Mouse (Mus musculus) MEL (cell line): ENCODE measurements around the gene Psmd4. TPM values are rescaled to one million over a fixed set of nuclear protein-coding genes. Genes with fewer than 3 reads are reported as not detected.
A peak's percentile ranks its signal among the peaks of the same experiment; 100 is the strongest.

Experiments used
- DNase-seq: peaks from one replicate; pipeline ENCODE4 v3.0.0; 2011; ENCODE audit warnings: low read depth, low spot score
- H3K27ac ChIP-seq: 2 replicates; pipeline ENCODE4 v1.5.1; 2012; ENCODE audit warnings: low read depth, mild to moderate bottlenecking, control low read depth, low read length, moderate library complexity; ENCODE audit not compliant: control insufficient read depth
- H3K27me3 ChIP-seq, 2 experiments: fragments of 150-350 bp in 1 of 2; sonication (generic) in 1 of 2; 2 replicates each; pipeline ENCODE4 v1.6.1; 2012; ENCODE audit warnings: low read length in 2 of 2, mild to moderate bottlenecking in 2 of 2, improper control_type of control experiment in 1 of 2, moderate library complexity in 1 of 2; ENCODE audit not compliant: insufficient read depth in 2 of 2, control insufficient read depth in 1 of 2
- H3K36me3 ChIP-seq, 2 experiments: 2 replicates each; pipeline ENCODE4 v1.6.1; 2012 to 2014; ENCODE audit warnings: low read length in 2 of 2, improper control_type of control experiment in 1 of 2, inconsistent platforms in 1 of 2, mild to moderate bottlenecking in 1 of 2; ENCODE audit not compliant: insufficient read depth in 2 of 2, control insufficient read depth in 1 of 2
- H3K4me1 ChIP-seq, 2 experiments: fragments of 150-350 bp in 1 of 2; sonication (generic) in 1 of 2; 2 replicates each; pipeline ENCODE4 v1.6.1; 2012; ENCODE audit warnings: low read length in 2 of 2, improper control_type of control experiment in 1 of 2, mild to moderate bottlenecking in 1 of 2; ENCODE audit not compliant: insufficient read depth in 2 of 2, control insufficient read depth in 1 of 2
- H3K4me3 ChIP-seq, 2 experiments: fragments of 150-350 bp in 1 of 2; sonication (generic) in 1 of 2; 2 replicates each; pipeline ENCODE4 v1.5.1; 2012; ENCODE audit warnings: low read depth in 2 of 2, low read length in 2 of 2, mild to moderate bottlenecking in 2 of 2, moderate library complexity in 2 of 2, control low read depth in 1 of 2, improper control_type of control experiment in 1 of 2; ENCODE audit not compliant: control insufficient read depth in 1 of 2, insufficient read depth in 1 of 2
- H3K79me2 ChIP-seq: 2 replicates; pipeline ENCODE4 v1.6.1; 2012; ENCODE audit warnings: mild to moderate bottlenecking, low read length, moderate library complexity; ENCODE audit not compliant: control insufficient read depth, poor library complexity, insufficient read depth
- H3K9ac ChIP-seq: 2 replicates; pipeline ENCODE4 v1.6.1; 2012; ENCODE audit warnings: low read depth, mild to moderate bottlenecking, control low read depth, low read length, moderate library complexity; ENCODE audit not compliant: control insufficient read depth, poor library complexity, severe bottlenecking
- H3K9me3 ChIP-seq: fragments of 150-350 bp; sonication (generic); replicated peaks from 2 replicates; pipeline ENCODE4 v1.6.1; 2012; ENCODE audit warnings: mild to moderate bottlenecking, low read length, improper control_type of control experiment, moderate library complexity; ENCODE audit not compliant: insufficient read depth
- BHLHE40 ChIP-seq: IDR thresholded peaks from 2 replicates; pipeline ENCODE4 v1.6.1; 2012; ENCODE audit warnings: low read depth, mild to moderate bottlenecking, inconsistent platforms, low read length, improper control_type of control experiment, borderline replicate concordance
- CTCF ChIP-seq, 3 experiments: IDR thresholded peaks in 2 of 3; conservative IDR thresholded peaks in 1 of 3; 2 replicates each; pipeline ENCODE4 v1.5.1; 2011 to 2012; ENCODE audit warnings: low read length in 3 of 3, low read depth in 2 of 3, mild to moderate bottlenecking in 2 of 3, improper control_type of control experiment in 1 of 3, inconsistent platforms in 1 of 3, mixed read lengths in 1 of 3, moderate library complexity in 1 of 3; ENCODE audit not compliant: control insufficient read depth in 1 of 3, insufficient read depth in 1 of 3, poor library complexity in 1 of 3, severe bottlenecking in 1 of 3
- ELF1 ChIP-seq: IDR thresholded peaks from 2 replicates; pipeline ENCODE4 v1.6.1; 2014; ENCODE audit warnings: low read depth, mild to moderate bottlenecking, inconsistent platforms, low read length, improper control_type of control experiment, moderate library complexity
- EP300 ChIP-seq, 2 experiments: IDR thresholded peaks; 2 replicates each; pipeline ENCODE4 v1.6.1; 2011; ENCODE audit warnings: improper control_type of control experiment in 2 of 2, low read length in 2 of 2, low read depth in 1 of 2, mild to moderate bottlenecking in 1 of 2
- GABPA ChIP-seq: IDR thresholded peaks from 2 replicates; pipeline ENCODE4 v1.6.1; 2012; ENCODE audit warnings: low read depth, mild to moderate bottlenecking, inconsistent platforms, low read length, improper control_type of control experiment, moderate library complexity
- GATA1 ChIP-seq: IDR thresholded peaks from 2 replicates; pipeline ENCODE4 v1.6.1; 2011; ENCODE audit warnings: low read depth, low read length, improper control_type of control experiment
- MAFK ChIP-seq: IDR thresholded peaks from 2 replicates; pipeline ENCODE4 v1.6.1; 2011; ENCODE audit warnings: low read depth, mild to moderate bottlenecking, low read length, improper control_type of control experiment, borderline replicate concordance
- MEF2A ChIP-seq: IDR thresholded peaks from 2 replicates; pipeline ENCODE4 v1.6.1; 2014; ENCODE audit warnings: low read depth, mild to moderate bottlenecking, inconsistent platforms, low read length, improper control_type of control experiment; ENCODE audit not compliant: poor library complexity, insufficient replicate concordance, severe bottlenecking; ENCODE audit errors: extremely low read depth
- POLR2AphosphoS5 ChIP-seq: IDR thresholded peaks from 2 replicates; pipeline ENCODE4 v1.6.1; 2012; ENCODE audit warnings: low read depth, borderline replicate concordance, mild to moderate bottlenecking, inconsistent platforms, low read length, moderate library complexity, mixed read lengths
- RAD21 ChIP-seq: IDR thresholded peaks from 2 replicates; pipeline ENCODE4 v1.6.1; 2011; ENCODE audit warnings: mild to moderate bottlenecking, low read depth, low read length, improper control_type of control experiment
- TAL1 ChIP-seq: IDR thresholded peaks from 2 replicates; pipeline ENCODE4 v1.6.1; 2012; ENCODE audit warnings: mild to moderate bottlenecking, inconsistent platforms, low read length, moderate library complexity, mixed read lengths
- UBTF ChIP-seq: IDR thresholded peaks from 2 replicates; pipeline ENCODE4 v1.6.1; 2012; ENCODE audit warnings: low read depth, mild to moderate bottlenecking, inconsistent platforms, low read length, improper control_type of control experiment, moderate library complexity, borderline replicate concordance; ENCODE audit not compliant: insufficient read depth
- USF1 ChIP-seq: IDR thresholded peaks from 2 replicates; pipeline ENCODE4 v1.6.1; 2014; ENCODE audit warnings: low read depth, mild to moderate bottlenecking, inconsistent platforms, low read length, improper control_type of control experiment, moderate library complexity
- ZKSCAN1 ChIP-seq: IDR thresholded peaks from 2 replicates; pipeline ENCODE4 v1.6.1; 2012; ENCODE audit warnings: low read depth, mild to moderate bottlenecking, inconsistent platforms, low read length, improper control_type of control experiment, moderate library complexity
- polyA plus RNA-seq, 2 experiments: library from polyadenylated mRNA; stranded (reverse) in 1 of 2; unstranded in 1 of 2; fragments of >175 nt in 1 of 2; fragments of >200 nt in 1 of 2; gene quantifications; 2 replicates each; pipeline versions ENCODE4 v1.2.1 to v1.2.4; 2012; ENCODE audit warnings: low replicate concordance in 2 of 2, low read depth in 1 of 2; ENCODE audit not compliant: insufficient read length in 2 of 2, insufficient read depth in 1 of 2, missing spikeins in 1 of 2
- total RNA-seq: library from RNA; depleted of rRNA; stranded (reverse); fragments of 300-350 nt; gene quantifications from 2 replicates; pipeline ENCODE4 v1.2.3, GENCODE M21; 2012

The Psmd4 gene
- total and polyA plus RNA-seq, 3 experiments = 631 to 816 TPM; not detected in 1

- DNase-seq = peak; percentile 93
- Histone ChIP-seq H3K4me1 (peaks cover 29 to 38% of the 10 kb centered on the region in 2 experiments), H3K9ac (no peak overlapping the region), H3K79me2 (no peaks in the 10 kb centered on the region), H3K27me3 (no peaks in the 10 kb centered on the region), H3K9me3 (no peaks in the 10 kb centered on the region), H3K36me3 (peaks cover 0 to 44% of the 10 kb centered on the region in 2 experiments; a peak in 2 of 4 replicates), H3K27ac (no peak overlapping the region), H3K4me3 (no peak overlapping the region)
- no peak for TF ChIP-seq UBTF
- TF ChIP-seq ELF1 = no peak
- peak in 1 of 3 experiments; percentile 100; a peak in 2 of 6 replicates for TF ChIP-seq CTCF (IDR thresholded peaks at IDR 0.05 in 2 of 3, conservative IDR thresholded peaks at IDR 0.05 in 1 of 3; ENCODE audit: control insufficient read depth in 1 of 3, insufficient read depth in 1 of 3, low read depth in 2 of 3, low read length in 3 of 3, poor library complexity in 1 of 3, severe bottlenecking in 1 of 3)
Observed at GRCm38 (mm10) chr3:95052959-95053358, 10.5 kb upstream of the Psmd4 start.

DNA sequence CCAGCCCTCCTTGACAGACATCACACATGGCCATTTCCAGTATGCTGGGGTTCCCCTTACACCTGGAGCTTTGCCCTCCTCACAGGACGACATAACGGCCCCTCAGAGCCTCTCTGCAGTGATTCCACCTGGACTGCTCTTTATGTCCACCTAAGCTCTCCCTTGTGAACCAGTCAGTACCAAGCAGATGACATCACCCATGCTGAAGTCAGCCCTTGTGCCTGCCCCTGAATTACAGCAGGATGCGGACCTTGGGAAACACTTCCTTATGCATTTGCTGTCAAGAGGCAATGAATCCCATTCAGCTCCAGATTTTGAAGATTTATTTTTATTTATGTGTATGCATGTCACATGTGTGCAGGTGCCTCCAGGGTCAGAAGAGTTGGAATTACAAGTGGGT lies 5.5 kb upstream of the Psmd4 start:
- Histone ChIP-seq H3K4me1 (peaks cover 20 to 48% of the 10 kb centered on the region in 2 experiments), H3K27ac (no peak overlapping the region)

DNA sequence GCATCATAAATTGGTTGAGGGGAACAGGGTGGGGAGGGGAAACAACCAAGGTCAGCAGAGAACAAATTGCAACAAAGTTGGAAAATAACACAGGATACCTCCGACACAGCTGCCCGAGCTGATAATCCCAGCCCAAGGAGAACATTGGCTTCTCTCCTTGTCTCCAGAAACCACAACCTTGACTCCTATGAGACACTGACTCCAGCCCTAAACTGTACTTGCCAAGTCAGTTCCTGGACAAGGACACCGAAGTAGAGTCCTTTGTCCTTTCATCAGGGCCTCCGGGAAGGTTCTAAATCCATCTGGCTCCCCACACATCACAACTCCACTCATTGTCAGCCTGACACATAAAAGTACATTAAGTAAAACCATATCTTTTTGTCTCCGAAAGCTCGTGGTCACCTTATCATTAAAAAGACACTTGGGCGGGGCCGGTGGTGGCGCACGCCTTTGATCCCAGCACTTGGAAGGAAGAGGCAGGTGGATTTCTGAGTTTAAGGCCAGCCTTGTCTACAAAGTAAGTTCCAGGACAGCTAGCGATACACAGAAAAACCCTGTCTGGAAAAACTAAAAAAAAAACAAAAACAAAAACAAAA lies 4.1 kb upstream of the Psmd4 start:
- peak; percentile 93 for TF ChIP-seq TAL1
- TF ChIP-seq USF1 = no peak
- no peak for TF ChIP-seq EP300 (IDR thresholded peaks at IDR 0.05; ENCODE audit: low read depth in 1 of 2, low read length in 2 of 2)
- no peak for TF ChIP-seq MEF2A
- no peak for TF ChIP-seq RAD21
- TF ChIP-seq MAFK = no peak
- no peak for TF ChIP-seq UBTF
- no peak for TF ChIP-seq GABPA
- no peaks in the 10 kb centered on the region for H3K27me3 ChIP-seq
- peak overlapping the region; percentile 38 for H3K9ac ChIP-seq
- H3K79me2 ChIP-seq = peaks cover 9% of the 10 kb centered on the region
- peak overlapping the region; percentile 10 to 16 for H3K4me3 ChIP-seq
- DNase-seq = peak; percentile 86
- no peaks in the 10 kb centered on the region for H3K9me3 ChIP-seq
- H3K4me1 ChIP-seq = peaks cover 19 to 45% of the 10 kb centered on the region in 2 experiments
- H3K36me3 ChIP-seq = peaks cover 0 to 35% of the 10 kb centered on the region in 2 experiments; a peak in 2 of 4 replicates
- peak overlapping the region; percentile 81 for H3K27ac ChIP-seq

More for the DNA sequence above, 5.5 kb upstream of the Psmd4 start:
- H3K9me3 ChIP-seq = no peaks in the 10 kb centered on the region
- TF ChIP-seq ZKSCAN1 (no peak), POLR2AphosphoS5 (no peak), GATA1 (no peak), BHLHE40 (no peak)
- no peaks in the 10 kb centered on the region for H3K79me2 ChIP-seq
- no peak overlapping the region for H3K4me3 ChIP-seq
- no peak for DNase-seq
- H3K36me3 ChIP-seq = peaks cover 0 to 39% of the 10 kb centered on the region in 2 experiments; a peak in 2 of 4 replicates
- no peaks in the 10 kb centered on the region for H3K27me3 ChIP-seq
- H3K9ac ChIP-seq = no peak overlapping the region
